Mouse (Mus musculus) midbrain, embryonic 12.5 days (tissue): ENCODE results near the gene Cdh16. TPM values are rescaled to one million over a fixed set of nuclear protein-coding genes. Genes with fewer than 3 reads are reported as not detected.
"Not testable (repeated sequence)": the region's sequence is repeated elsewhere in the genome, so short reads cannot be mapped to it uniquely, and the experiment has no call there.

ENCODE experiments used
- ATAC-seq: fragments of 200-750 bp; cut with Nextera tagmentation; 2 replicates; pipeline ENCODE4 v1.8.0; 2017; ENCODE audit warnings: low read depth, moderate TSS enrichment, moderate library complexity; ENCODE audit not compliant: low FRiP score
- H3K27ac ChIP-seq: fragments of 300-500 bp; sonication (generic); replicated peaks from 2 replicates; pipeline ENCODE4 v1.5.1; 2016; ENCODE audit warnings: mild to moderate bottlenecking
- H3K27me3 ChIP-seq: fragments of 300-500 bp; sonication (generic); 2 replicates; pipeline ENCODE4 v1.6.1; 2016; ENCODE audit warnings: mild to moderate bottlenecking
- H3K36me3 ChIP-seq: fragments of 300-500 bp; sonication (generic); 2 replicates; pipeline ENCODE4 v1.6.1; 2016
- H3K4me1 ChIP-seq: fragments of 300-500 bp; sonication (generic); 2 replicates; pipeline ENCODE4 v1.6.1; 2016
- H3K4me2 ChIP-seq: fragments of 300-500 bp; sonication (generic); replicated peaks from 2 replicates; pipeline ENCODE4 v1.6.1; 2016; ENCODE audit warnings: mild to moderate bottlenecking, moderate library complexity
- H3K4me3 ChIP-seq: fragments of 300-500 bp; sonication (generic); 2 replicates; pipeline ENCODE4 v1.5.1; 2016; ENCODE audit warnings: mild to moderate bottlenecking
- H3K9ac ChIP-seq: fragments of 300-500 bp; sonication (generic); replicated peaks from 2 replicates; pipeline ENCODE4 v1.6.1; 2016; ENCODE audit warnings: mild to moderate bottlenecking, moderate library complexity
- H3K9me3 ChIP-seq: fragments of 300-500 bp; sonication (generic); 2 replicates; pipeline ENCODE4 v1.6.1; 2016; ENCODE audit warnings: mild to moderate bottlenecking
- WGBS: fragments of 180-500 bp; shearing (Covaris S2); methylation state at CpG from one replicate; pipeline ENCODE4 v1.1.7; 2016; 5-methylcytosine and 5-hydroxymethylcytosine counted together
- polyA plus RNA-seq: library from polyadenylated mRNA; unstranded; fragments of >200 nt; fragmentation: Nextera tagmentation; extraction: Ambion mirVana; gene quantifications from 2 replicates; pipeline ENCODE4 v1.2.1, GENCODE M21; 2016

Gene Cdh16
- not detected in 2 replicates for polyA plus RNA-seq

- H3K9me3 ChIP-seq = no peaks in the 10 kb centered on the region
- H3K4me3 ChIP-seq = no peak within 1 kb of the TSS
- H3K4me2 ChIP-seq = no peak within 1 kb of the TSS
- no peak for ATAC-seq
- WGBS = 90% methylated on average over 6 of the region's 6 CpGs
- H3K36me3 ChIP-seq = no peaks in the 10 kb centered on the region
- H3K4me1 ChIP-seq = no peaks in the 10 kb centered on the region
- no peak within 1 kb of the TSS for H3K27ac ChIP-seq
- peaks cover 8% of the 10 kb centered on the region for H3K27me3 ChIP-seq
- no peak within 1 kb of the TSS for H3K9ac ChIP-seq
Observed at GRCm38 (mm10) chr8:104624161-104624560, at the start of gene Cdh16. Gene Cdh16, minus strand, starts transcription at chr8:104624396.

- H3K9me3 ChIP-seq = no peaks in the 10 kb centered on the region
- no peaks in the 10 kb centered on the region for H3K36me3 ChIP-seq
- no peaks in the 10 kb centered on the region for H3K4me1 ChIP-seq
- 80% methylated on average over 4 of the region's 4 CpGs for WGBS
- H3K9ac ChIP-seq = no peak overlapping the region
- no peak overlapping the region for H3K4me3 ChIP-seq
- no peak for ATAC-seq
- no peak overlapping the region for H3K27ac ChIP-seq
- H3K27me3 ChIP-seq = peaks cover 4% of the 10 kb centered on the region; the same call in 1 of the 2 replicates
- H3K4me2 ChIP-seq = no peak overlapping the region
Observed at GRCm38 (mm10) chr8:104655614-104656013, 31.4 kb upstream of the Cdh16 start.

- no peak overlapping the region for H3K9ac ChIP-seq
- no peaks in the 10 kb centered on the region for H3K9me3 ChIP-seq
- no peaks in the 10 kb centered on the region for H3K4me1 ChIP-seq
- peak; percentile 84 for ATAC-seq
- no peaks in the 10 kb centered on the region for H3K36me3 ChIP-seq
- peaks cover 4% of the 10 kb centered on the region; the same call in 1 of the 2 replicates for H3K27me3 ChIP-seq
- H3K4me3 ChIP-seq = no peak overlapping the region
- H3K27ac ChIP-seq = no peak overlapping the region
- 4% methylated on average over 3 of the region's 3 CpGs for WGBS
- no peak overlapping the region for H3K4me2 ChIP-seq
Observed at GRCm38 (mm10) chr8:104654984-104655383, 30.8 kb upstream of the Cdh16 start.

GRCm38 (mm10) chr8:104644187-104644586, 20.0 kb upstream of the Cdh16 start:
- not testable (repeated sequence) for H3K36me3 ChIP-seq, ATAC-seq, H3K9ac ChIP-seq, H3K4me2 ChIP-seq, H3K27me3 ChIP-seq, H3K4me3 ChIP-seq, H3K9me3 ChIP-seq, H3K27ac ChIP-seq
- H3K4me1 ChIP-seq = peaks cover 19% of the 10 kb centered on the region
- 80% methylated on average over 3 of the region's 3 CpGs for WGBS

GRCm38 (mm10) chr8:104642324-104642654, 18.1 kb upstream of the Cdh16 start:
- WGBS = 75% methylated on average over 6 of the region's 6 CpGs
- Histone ChIP-seq H3K9me3 (no peaks in the 10 kb centered on the region), H3K4me2 (peak overlapping the region; percentile 92), H3K9ac (peak overlapping the region; percentile 88), H3K4me3 (peak overlapping the region; percentile 87), H3K4me1 (peaks cover 19% of the 10 kb centered on the region), H3K27ac (peak overlapping the region; percentile 71), H3K36me3 (peaks cover 18% of the 10 kb centered on the region; the same call in 1 of the 2 replicates), H3K27me3 (no peaks in the 10 kb centered on the region)
- peak; percentile 50; the same call in 1 of the 2 replicates for ATAC-seq

- peak within 1 kb of the TSS; percentile 92 for H3K4me2 ChIP-seq
- no peaks in the 10 kb centered on the region for H3K27me3 ChIP-seq
- H3K27ac ChIP-seq = peak within 1 kb of the TSS; percentile 71
- H3K36me3 ChIP-seq = peaks cover 18% of the 10 kb centered on the region; the same call in 1 of the 2 replicates
- peak within 1 kb of the TSS; percentile 88 for H3K9ac ChIP-seq
- peaks cover 19% of the 10 kb centered on the region for H3K4me1 ChIP-seq
- H3K9me3 ChIP-seq = no peaks in the 10 kb centered on the region
- under 1% methylated on average over 66 of the region's 66 CpGs for WGBS
- peak; percentile 96 for ATAC-seq
- peak within 1 kb of the TSS; percentile 87 for H3K4me3 ChIP-seq
Observed at GRCm38 (mm10) chr8:104641426-104642323, 17.5 kb upstream of the Cdh16 start, which contains the start of gene Ciao2b. Gene Ciao2b, minus strand, starts transcription at chr8:104641965.

GRCm38 (mm10) chr8:104640831-104641370, 16.7 kb upstream of the Cdh16 start:
- ATAC-seq = no peak
- WGBS = 15% methylated on average over 25 of the region's 25 CpGs
- H3K9ac ChIP-seq = peak overlapping the region; percentile 88
- peak overlapping the region; percentile 87 for H3K4me3 ChIP-seq
- no peak overlapping the region for H3K27ac ChIP-seq
- no peaks in the 10 kb centered on the region for H3K9me3 ChIP-seq
- H3K36me3 ChIP-seq = peaks cover 18% of the 10 kb centered on the region; the same call in 1 of the 2 replicates
- peaks cover 19% of the 10 kb centered on the region for H3K4me1 ChIP-seq
- no peaks in the 10 kb centered on the region for H3K27me3 ChIP-seq
- peak overlapping the region; percentile 92 for H3K4me2 ChIP-seq

- Histone ChIP-seq H3K4me1 (peaks cover 19% of the 10 kb centered on the region), H3K9me3 (no peaks in the 10 kb centered on the region), H3K27me3 (no peaks in the 10 kb centered on the region), H3K27ac (no peak overlapping the region), H3K9ac (peak overlapping the region; percentile 88; the same call in 1 of the 2 replicates), H3K36me3 (peaks cover 18% of the 10 kb centered on the region; the same call in 1 of the 2 replicates), H3K4me2 (peak overlapping the region; percentile 92), H3K4me3 (peak overlapping the region; percentile 87)
- ATAC-seq = no peak
- WGBS = 88% methylated on average over 7 of the region's 7 CpGs
Observed at GRCm38 (mm10) chr8:104640241-104640640, 16.0 kb upstream of the Cdh16 start.

- no peak for ATAC-seq
- WGBS = 90% methylated on average over 6 of the region's 6 CpGs
Observed at GRCm38 (mm10) chr8:104638010-104638409, 13.8 kb upstream of the Cdh16 start.

GRCm38 (mm10) chr8:104635004-104635710, 11.0 kb upstream of the Cdh16 start:
- H3K27ac ChIP-seq = no peak overlapping the region
- no peak overlapping the region for H3K4me3 ChIP-seq
- no peak for ATAC-seq
- H3K36me3 ChIP-seq = peaks cover 23% of the 10 kb centered on the region; the same call in 1 of the 2 replicates
- no peak overlapping the region for H3K9ac ChIP-seq
- no peak overlapping the region for H3K4me2 ChIP-seq
- peaks cover 18% of the 10 kb centered on the region for H3K27me3 ChIP-seq
- H3K9me3 ChIP-seq = no peaks in the 10 kb centered on the region
- peaks cover 10% of the 10 kb centered on the region for H3K4me1 ChIP-seq
- WGBS = 92% methylated on average over 3 of the region's 3 CpGs

More at GRCm38 (mm10) chr8:104638010-104638409, 13.8 kb upstream of the Cdh16 start:
- Histone ChIP-seq H3K4me3 (no peak overlapping the region), H3K27me3 (no peaks in the 10 kb centered on the region), H3K4me1 (peaks cover 19% of the 10 kb centered on the region), H3K36me3 (peaks cover 23% of the 10 kb centered on the region; the same call in 1 of the 2 replicates), H3K27ac (no peak overlapping the region), H3K9me3 (no peaks in the 10 kb centered on the region), H3K4me2 (no peak overlapping the region), H3K9ac (no peak overlapping the region)

- Histone ChIP-seq H3K36me3 (peaks cover 7% of the 10 kb centered on the region; the same call in 1 of the 2 replicates), H3K27me3 (peaks cover 34% of the 10 kb centered on the region), H3K4me1 (peaks cover 8% of the 10 kb centered on the region), H3K27ac (no peak overlapping the region), H3K9me3 (no peaks in the 10 kb centered on the region), H3K4me3 (no peak overlapping the region), H3K4me2 (no peak overlapping the region), H3K9ac (no peak overlapping the region)
- WGBS = 72% methylated on average over 9 of the region's 9 CpGs
- ATAC-seq = no peak
Observed at GRCm38 (mm10) chr8:104633156-104633744, 9.1 kb upstream of the Cdh16 start.
